Mouse (Mus musculus): ENCODE measurements around the gene Apobr.

The Apobr gene

DNA sequence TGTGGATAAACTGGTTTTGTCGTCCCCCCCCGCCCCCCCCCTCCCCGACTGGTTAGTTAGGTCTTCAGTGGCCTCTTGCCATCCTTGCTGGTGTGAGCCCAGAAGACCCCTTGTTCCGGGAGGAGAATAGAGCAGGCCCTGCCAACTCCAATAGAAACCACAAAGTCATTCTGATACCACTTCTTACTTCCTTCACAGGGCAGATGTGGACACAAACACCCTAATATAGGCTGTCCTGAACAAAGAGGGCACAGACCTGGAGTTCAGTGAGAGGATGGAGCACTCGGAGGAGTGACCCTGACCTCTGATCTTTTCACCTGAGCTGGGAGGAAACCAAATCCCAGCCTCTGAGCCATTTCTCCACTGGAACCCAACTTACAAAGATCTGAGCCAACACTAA, 17.2 kb downstream of the Apobr start:
- no peak for DNase-seq

DNA sequence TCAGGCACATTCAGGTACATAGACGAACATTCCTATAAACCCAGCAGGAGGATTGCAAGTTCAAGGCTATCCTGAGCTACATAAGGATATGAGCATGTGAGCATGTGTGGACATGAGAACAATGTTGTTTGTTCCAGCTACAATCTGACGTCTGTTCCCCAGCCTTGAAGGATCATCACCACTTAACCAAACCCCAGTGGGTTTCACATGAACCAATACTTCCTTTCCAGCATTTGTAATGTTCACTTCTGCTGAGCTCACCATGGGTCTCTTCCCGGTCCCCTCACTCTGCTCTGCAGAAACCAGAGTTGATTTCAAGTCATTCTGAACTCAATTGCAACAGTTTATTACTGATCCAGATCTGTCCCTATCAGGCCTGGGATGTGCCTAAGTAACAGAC, 17.9 kb downstream of the Apobr start:
- DNase-seq, result no peak

DNA sequence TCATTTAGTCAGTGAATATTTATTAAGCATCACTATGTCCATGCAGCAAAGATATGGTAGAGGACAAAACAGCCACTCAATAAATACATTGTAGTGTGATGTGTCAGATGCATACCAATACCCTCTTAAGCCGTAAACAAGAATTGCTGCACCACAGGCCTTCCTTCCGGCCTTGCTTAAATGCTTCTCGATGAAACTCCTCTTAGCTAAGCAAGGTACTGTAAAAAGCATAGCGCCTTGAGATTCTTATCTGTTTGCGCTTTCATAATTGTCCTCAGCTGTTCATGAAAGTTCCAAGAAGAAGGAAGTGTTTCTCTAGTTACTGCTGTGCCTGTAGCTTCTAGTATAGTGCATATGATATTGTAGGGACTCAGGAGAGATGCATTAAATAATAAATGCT, 21.9 kb downstream of the Apobr start:
- DNase-seq, result no peak

DNA sequence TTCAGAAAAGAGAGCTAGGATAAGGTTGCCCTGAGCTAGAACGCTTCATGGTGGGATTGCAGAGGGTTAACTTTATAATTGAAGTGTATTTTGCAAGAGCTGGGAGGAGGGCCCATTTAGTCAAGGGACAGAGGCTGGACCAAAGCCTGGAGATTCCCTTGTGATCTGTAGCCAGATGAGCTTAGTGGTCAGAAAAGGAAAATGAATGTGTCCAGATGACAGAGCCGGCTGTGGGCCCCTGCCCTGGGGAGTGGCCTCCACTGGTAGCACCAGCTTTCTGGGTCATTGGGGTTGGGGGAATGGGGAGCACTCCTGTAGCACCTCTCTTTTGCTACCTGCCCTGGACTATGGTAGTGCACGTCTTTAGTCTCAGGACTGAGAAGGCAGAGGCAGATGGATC, 22.3 kb downstream of the Apobr start:
- DNase-seq, result peak in 1 of 2 experiments; percentile 30

DNA sequence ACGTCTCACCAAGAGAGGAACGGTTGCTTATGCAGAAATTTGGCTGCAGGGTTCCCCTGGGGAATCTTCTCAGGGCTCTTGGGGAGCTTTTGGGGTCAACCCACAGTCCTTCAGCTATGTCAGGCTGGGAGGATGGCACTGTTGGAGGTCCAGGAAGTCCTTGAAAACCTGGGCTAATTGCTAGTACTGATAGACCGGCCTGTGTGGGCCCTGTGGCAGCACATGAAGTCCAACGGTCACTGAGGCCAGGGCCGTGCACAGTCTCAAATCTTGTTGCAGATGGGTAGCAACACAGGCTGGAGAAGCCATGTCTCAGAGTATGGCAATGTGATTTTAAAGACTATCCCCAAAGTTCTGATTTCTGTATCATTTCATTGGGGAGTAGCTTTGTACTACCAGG, 23.1 kb downstream of the Apobr start:
- DNase-seq, result no peak

DNA sequence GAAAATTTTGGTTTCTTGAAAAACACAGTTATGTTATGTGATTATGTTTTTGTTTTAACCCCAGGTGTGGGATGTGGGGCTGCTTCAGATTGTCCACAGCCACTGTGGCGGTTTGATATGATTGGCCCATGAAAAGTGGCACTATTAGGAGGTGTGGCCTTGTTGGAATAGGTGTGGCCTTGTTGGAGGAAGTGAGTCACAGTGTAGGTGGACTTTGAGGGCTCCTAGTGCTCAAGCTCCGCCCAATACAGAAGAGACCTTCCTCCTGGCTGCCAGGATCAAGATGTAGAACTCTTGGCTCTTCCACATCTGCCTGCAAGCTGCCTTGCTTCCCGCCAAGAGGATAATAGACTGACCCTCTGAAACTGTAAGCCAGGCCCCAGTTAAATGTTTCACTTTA, 28.0 kb downstream of the Apobr start:
- no peak for DNase-seq

DNA sequence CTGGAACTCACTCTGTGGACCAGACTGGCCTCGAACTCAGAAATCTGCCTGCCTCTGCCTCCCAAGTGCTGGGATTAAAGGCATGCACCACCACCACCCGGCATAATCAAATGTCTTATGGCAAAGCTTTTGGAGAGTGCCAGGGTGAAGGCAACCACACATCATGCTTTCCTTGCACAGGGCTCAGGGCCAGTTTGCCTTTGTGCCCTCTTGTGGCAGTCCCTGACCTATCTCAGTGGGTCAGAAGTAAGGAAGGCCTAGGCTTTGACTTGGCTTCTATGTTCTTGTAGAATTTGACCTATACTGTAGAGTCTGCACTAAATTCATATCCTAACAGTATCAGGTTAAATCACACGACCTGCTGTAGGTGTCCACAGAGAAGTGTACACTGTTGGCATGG, 32.0 kb downstream of the Apobr start:
- DNase-seq, result peak in 1 of 2 experiments; percentile 28

DNA sequence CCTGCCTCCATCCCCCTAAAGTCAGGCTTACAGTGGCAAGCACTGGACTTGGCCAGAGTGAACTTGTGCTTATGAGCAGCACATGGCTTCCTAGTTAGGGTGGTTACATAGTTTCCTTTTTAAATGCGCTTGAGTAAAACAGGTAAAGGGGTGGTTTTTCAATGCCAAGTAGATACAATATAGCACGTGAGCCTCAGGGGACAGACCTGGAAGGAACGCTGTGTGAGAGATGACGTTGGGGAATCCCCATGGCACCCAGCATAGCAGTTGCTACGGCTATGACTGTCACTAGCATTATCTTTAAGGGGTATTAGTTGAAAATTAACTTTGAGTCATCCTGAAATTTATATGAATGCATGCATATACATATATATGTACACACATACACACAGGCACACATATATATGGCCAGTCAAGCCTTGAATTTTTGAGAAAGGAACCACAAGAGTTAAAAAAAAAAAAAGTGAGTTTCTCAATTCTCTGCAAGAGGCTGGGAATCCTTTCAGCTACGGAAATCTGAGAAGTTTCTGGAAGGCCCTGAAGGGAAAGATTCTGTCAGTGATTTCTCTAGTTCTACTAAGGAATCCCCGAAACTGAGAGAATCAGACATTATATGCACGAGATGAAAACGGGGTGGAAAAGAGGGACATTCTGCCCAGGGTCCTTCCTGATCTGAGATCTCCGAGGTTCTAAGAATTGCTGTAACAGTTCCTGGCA, 35.0 kb downstream of the Apobr start:
- DNase-seq, result no peak

DNA sequence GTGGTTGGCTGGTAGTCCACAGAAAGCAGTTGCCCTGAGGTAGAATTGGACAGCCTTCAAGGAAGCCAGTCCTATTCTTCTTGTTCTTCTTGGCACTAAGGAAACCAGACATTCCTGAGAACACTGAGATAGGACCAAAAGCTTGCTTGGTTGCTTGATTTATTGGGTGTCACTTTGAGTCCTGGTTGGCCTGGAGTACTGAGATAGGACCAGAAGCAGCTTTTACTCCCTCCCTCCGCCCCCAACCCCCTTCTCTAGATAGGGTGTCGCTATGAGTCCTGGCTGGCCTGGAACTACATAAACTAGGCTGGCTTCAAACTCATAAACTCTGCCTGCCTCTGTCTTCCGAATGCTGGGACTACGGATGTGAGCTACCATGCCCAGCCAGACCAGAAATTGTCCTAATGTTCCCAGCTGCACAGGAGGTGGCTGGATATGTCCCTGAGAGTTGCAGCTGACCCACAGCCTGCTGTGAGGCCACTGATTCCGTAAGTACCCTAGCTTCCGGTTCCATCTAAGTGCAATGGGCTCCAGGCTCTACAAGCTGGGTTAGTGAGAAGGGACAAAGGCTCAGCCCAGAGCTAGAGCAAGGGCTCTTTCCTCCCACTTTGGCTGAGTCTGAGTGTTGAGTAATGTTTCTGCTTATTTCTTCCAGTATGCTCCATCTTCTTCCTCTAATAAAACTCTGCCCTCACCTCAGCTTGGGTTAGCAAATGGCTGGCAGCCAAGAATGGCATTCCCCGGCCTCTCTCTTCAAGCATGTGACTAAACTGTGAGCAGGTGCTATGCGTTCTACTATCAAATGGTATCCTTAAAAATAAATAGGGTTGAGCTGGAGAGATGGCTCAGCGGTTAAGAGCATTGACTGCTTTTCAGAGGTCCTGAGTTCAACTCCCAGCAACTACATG, 37.0 kb downstream of the Apobr start:
- DNase-seq, result peak in 1 of 2 experiments; percentile 23

DNA sequence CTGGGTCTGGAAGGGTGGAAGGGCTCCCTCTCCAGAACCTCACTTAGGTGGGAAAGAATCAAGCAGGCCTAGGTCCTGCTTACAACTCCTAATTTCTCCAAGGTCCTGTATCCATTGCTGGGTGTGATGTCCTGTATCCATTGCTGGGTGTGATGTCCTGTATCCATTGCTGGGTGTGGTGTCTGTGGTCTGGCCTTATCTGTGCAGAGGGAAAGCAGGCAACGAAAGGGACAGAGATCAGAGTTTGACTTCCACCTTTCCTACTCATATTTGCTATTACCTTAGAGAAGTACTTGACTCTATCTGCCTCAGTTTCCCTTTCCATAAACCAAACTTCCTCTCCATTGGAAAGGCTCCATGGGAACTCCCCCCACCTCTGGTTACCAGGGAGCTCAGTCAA, 38.6 kb downstream of the Apobr start:
- DNase-seq, result no peak

DNA sequence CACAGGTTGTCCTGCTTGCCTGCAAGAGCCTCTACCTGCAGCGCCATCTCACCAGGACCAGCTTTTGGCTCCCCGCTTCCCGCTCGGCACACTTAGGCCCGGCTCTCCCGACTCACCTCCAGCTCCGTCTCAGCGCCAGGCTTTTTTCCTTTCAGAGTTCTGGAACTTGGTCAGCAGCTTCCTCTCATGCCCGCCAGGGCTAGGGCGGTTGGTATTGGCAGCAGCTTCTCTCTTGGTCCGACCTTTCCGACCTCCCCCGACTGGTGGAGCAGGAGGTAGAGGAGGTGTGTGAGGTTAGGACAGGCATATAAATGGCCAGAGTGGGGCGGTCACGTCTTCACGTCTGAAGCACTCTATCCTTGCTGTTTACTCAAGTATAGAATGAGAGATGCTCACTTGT, 40.0 kb downstream of the Apobr start:
- peak in 1 of 2 experiments; percentile 22 for DNase-seq

DNA sequence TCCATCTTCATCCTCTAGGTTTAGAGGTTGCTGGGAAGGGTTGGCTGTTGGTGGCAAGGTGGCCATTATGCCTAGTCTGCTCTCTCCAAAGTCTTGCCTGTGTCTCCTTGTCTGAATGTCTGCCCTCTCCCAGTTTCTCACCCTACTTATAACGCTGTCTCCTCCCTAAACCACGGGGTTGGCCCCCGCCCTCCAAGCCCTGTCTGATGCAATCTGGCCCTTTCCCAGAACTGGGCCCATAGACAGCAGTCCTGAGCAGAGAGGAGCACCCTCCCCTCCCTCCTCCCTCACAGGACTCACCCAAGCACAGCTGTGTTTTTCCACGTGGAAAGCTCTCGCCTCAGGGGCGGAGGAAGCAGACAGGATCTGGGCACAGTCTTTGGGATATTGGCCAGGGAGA, 40.6 kb downstream of the Apobr start:
- DNase-seq, result peak; percentile 75 to 85

DNA sequence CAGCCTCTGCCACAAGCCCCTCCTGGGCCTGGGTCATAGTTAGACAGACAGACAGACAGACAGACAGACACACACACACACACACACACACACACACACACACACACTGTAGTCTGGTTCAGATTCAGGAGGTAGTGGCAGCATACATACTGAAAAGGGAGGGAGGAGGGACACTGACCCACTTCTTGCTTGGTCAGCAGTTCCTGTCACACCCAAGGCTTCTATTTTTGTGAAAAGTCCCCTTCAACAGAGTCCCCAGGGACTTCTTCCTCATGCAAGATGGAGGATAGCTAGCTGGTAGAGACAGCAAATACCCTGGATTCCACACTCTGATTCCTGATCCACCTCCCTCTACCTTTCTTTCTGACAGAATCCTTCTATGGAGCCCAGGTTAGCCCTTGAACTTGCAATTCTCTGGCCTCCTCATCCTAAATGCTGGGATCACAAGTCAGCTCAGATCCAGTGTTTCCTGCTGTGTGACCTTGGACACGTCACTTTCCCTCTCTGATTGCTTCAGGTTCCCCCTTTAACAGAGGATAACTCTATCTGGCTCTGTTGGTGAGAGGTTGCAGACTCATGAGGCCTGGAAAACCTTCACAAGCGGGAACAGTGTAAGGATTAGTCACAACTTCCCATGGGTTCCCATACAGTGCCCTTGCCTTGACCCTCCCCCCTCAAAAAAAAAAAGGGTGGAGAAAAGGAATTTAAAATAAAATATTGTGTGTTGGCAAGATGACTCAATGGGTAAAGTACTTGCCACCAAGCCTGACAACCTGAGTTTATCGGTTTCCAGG, 41.3 kb downstream of the Apobr start:
- DNase-seq, result no peak

DNA sequence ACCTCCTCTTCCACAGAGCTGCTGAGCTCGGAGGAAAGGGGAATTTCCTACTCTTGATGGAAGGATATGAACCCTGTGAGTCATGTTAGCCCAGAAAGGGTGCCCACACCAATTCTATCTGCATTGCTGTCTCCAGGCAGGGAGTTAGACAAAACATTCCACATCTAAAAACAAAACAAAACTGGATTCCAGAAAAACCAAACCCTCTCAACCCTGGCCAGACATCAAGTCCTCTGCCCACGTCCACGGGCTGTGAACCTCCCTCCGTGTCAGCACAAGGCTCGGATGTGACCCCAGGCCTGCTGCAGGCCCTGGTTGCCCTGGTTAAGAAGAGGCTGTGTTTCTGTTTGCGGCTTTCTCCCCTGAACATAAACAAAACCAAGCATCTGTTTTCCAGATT, 43.4 kb downstream of the Apobr start:
- DNase-seq, result no peak

DNA sequence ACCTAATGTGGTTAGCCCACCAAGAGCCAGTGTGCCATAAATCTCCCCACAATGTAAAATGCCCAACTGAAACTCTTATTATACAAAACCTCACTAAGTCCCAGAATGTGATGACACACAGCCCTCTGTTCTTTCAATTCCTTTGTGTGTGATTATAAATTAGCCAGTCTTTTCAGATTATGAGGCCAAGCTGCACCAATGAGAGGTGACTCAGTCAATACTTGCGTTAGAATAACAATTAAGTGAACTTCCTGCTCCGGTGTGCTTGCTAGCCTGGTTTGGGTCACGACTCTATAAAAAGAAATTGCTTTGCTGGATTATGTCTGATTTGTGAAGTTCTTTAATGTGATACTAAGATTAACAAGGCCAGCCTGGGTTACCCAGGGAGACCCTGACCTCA, 45.2 kb downstream of the Apobr start:
- DNase-seq, result no peak

DNA sequence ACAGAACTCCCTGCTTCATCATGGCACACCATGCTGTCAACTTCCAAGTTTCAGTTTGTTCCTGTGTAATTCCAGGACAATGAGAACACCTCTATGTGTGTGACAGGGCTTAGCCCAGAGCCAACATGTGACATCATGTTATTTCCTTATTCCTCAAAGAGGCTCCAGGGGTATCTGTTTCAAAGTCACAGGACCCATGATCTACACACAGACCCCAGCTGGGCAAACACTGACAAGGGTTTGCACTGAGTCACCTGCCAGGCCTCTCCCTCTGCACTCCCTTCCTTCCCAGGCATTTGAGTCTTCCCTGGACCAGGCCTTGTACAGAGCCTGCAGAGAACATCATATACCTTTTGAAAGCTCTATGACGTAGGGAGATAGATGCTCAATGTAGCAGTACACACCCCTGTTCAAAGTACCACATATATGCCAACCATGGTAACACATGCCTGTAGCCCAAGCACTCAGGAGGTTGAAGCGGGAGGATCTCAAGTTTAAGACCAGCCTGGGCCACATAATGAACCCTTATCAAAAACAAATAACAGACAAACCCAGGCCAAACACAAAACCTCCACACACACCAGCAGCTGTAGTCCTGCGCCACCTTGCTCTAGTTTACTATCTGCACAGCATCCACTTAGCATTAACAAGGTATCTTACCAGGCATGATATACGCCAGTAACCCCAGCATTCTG, 46.2 kb downstream of the Apobr start, which contains the start of gene Nupr1:
Nupr1 (minus strand) TSS at position 38 of the 695 bp plus-strand sequence.
- no peak for DNase-seq

DNA sequence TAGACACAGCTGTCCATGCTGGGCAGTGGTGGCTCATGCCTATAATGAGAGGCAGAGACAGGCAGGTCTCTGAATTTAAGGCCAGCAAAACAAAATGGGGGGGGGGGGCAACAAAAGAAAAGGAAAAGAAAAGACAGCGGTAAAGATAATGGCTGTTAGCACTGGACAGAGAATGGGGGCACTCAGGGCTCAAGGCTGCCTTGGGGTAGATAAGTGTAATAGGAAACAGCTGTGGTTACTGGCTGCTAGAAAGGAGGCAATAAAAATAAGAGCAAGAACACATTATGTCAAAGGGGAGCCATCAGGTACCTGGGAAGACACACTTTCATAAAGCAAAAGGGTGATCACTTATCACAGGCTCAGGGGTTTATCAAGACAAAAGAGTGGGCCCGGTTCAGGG, 47.7 kb downstream of the Apobr start:
- DNase-seq, result no peak

DNA sequence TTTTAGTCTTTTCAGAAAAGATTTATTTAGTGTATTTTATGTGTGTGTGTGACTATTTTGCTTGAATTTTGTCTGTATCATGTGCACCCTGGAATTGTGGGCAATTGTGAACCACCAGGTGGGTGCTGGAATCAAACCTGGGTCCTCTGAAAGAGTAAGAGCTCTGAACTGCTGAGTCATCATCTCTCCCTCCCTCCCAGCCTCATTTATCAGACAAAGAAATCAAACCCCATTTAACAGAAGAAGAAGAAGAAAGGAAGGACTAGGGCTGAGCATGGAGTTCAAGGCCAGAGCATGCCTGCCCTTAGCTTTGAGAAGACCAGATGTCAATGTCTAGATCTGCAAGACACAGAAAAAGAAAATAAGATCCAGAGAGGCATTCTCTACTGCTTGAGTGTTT, 50.6 kb downstream of the Apobr start:
- no peak for DNase-seq

DNA sequence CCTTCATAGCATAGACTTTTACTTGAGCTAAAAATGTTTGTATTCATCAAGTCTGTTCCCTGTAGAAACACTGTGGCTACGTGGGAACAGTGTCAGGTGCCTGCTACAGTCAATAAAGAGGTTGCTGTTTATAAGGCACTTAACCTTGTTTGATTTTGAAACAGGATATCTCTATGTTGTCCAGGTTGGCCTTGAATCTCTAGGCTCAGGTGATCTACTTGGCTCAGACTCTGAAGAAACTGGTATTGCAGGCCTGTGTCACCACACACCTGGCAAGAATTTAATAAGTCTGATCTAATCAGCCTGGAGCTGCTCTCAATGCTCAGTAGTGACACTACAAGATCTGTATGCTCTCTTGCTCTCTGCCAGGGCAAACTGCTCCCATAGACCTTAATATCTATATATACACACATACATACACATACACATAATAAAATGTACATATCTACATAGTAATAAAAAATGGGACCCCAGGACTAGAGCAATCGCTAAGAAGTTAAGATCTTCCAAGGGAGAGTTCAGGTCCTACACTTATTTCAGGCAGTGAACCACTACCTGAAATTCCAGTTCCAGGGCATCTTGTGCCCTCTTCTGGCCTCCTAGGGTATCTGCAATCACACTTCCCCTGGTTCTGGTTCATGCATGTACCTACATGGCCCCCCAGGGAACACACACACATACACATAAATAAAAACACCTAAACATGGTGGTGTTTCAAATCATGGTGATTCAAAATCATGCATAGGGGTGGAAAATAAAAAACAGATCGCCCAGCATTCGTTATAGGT, 52.2 kb downstream of the Apobr start:
- peak; percentile 56 to 66 for DNase-seq
